16 mouse cellular contexts compared by ENCODE assay signal in genomic region chr2:65288696-65289095, GRCm38 (mm10).
"Had no signal": no experiment of that assay in that cellular context is flagged by ENCODE, and none has a peak within 500 bp of the region (broad histone marks: within the 10 kb centered on the region; RNA-seq: fewer than 3 reads in every experiment).

No protein-coding gene starts in this region.

- H3K4me2 ChIP-seq: neural tube, embryonic 13.5 days; neural tube, embryonic 15.5 days; stomach, embryonic 15.5 days had no signal

- H3K27me3 ChIP-seq: neural tube, embryonic 13.5 days; neural tube, embryonic 15.5 days; stomach, embryonic 15.5 days had no signal

- H3K9ac ChIP-seq: neural tube, embryonic 13.5 days; neural tube, embryonic 15.5 days; stomach, embryonic 15.5 days had no signal

- DNase-seq: retina, postnatal 1 day; right cerebral cortex, adult 18-20 months; right cerebral cortex, postnatal 14 days; right cerebral cortex, postnatal 25 days; right cerebral cortex, postnatal 4 days; spleen, adult 18-20 months; thymus, adult 18-20 months; thymus, adult 2 months; thymus, postnatal 14 days; thymus, postnatal 25 days; thymus, postnatal 36 days; thymus, postnatal 4 days had no signal

- H3K36me3 ChIP-seq: neural tube, embryonic 13.5 days; neural tube, embryonic 15.5 days; stomach, embryonic 15.5 days had no signal

- H3K27ac ChIP-seq: neural tube, embryonic 13.5 days; neural tube, embryonic 15.5 days; stomach, embryonic 15.5 days; stomach, postnatal 0 days had no signal

- H3K9me3 ChIP-seq: neural tube, embryonic 13.5 days; neural tube, embryonic 15.5 days; stomach, embryonic 15.5 days had no signal

- H3K4me1 ChIP-seq: neural tube, embryonic 15.5 days; stomach, embryonic 15.5 days had no signal

- H3K4me3 ChIP-seq: neural tube, embryonic 13.5 days; neural tube, embryonic 15.5 days; stomach, embryonic 15.5 days had no signal
